Mouse (Mus musculus): ENCODE results near the gene Adipor2.

- TF ChIP-seq CTCF (IDR thresholded peaks at IDR 0.05; ENCODE audit: extremely low read depth, insufficient read depth, low read length) (no peak), POLR2A (IDR thresholded peaks at IDR 0.05; ENCODE audit: extremely low read depth, insufficient read depth, low read length) (no peak)
Observed at GRCm38 (mm10) chr6:119400649-119401048, 16.9 kb downstream of the Adipor2 start.

Measured in cortical plate, adult 2 months (tissue).